Mouse (Mus musculus) MEL (cell line): ENCODE results near the gene Ccdc38. TPM values are rescaled to one million over a fixed set of nuclear protein-coding genes. Genes with fewer than 3 reads are reported as not detected.
"Not testable (repeated sequence)": the region's sequence is repeated elsewhere in the genome, so short reads cannot be mapped to it uniquely, and the experiment has no call there.

Source experiments
- DNase-seq: peaks from one replicate; pipeline ENCODE4 v3.0.0; 2011; ENCODE audit warnings: low read depth, low spot score
- H3K27ac ChIP-seq: 2 replicates; pipeline ENCODE4 v1.5.1; 2012; ENCODE audit warnings: low read depth, mild to moderate bottlenecking, control low read depth, low read length, moderate library complexity; ENCODE audit not compliant: control insufficient read depth
- H3K27me3 ChIP-seq, 2 experiments: fragments of 150-350 bp in 1 of 2; sonication (generic) in 1 of 2; 2 replicates each; pipeline ENCODE4 v1.6.1; 2012; ENCODE audit warnings: low read length in 2 of 2, mild to moderate bottlenecking in 2 of 2, improper control_type of control experiment in 1 of 2, moderate library complexity in 1 of 2; ENCODE audit not compliant: insufficient read depth in 2 of 2, control insufficient read depth in 1 of 2
- H3K36me3 ChIP-seq, 2 experiments: 2 replicates each; pipeline ENCODE4 v1.6.1; 2012 to 2014; ENCODE audit warnings: low read length in 2 of 2, improper control_type of control experiment in 1 of 2, inconsistent platforms in 1 of 2, mild to moderate bottlenecking in 1 of 2; ENCODE audit not compliant: insufficient read depth in 2 of 2, control insufficient read depth in 1 of 2
- H3K4me1 ChIP-seq, 2 experiments: fragments of 150-350 bp in 1 of 2; sonication (generic) in 1 of 2; 2 replicates each; pipeline ENCODE4 v1.6.1; 2012; ENCODE audit warnings: low read length in 2 of 2, improper control_type of control experiment in 1 of 2, mild to moderate bottlenecking in 1 of 2; ENCODE audit not compliant: insufficient read depth in 2 of 2, control insufficient read depth in 1 of 2
- H3K4me3 ChIP-seq, 2 experiments: fragments of 150-350 bp in 1 of 2; sonication (generic) in 1 of 2; 2 replicates each; pipeline ENCODE4 v1.5.1; 2012; ENCODE audit warnings: low read depth in 2 of 2, low read length in 2 of 2, mild to moderate bottlenecking in 2 of 2, moderate library complexity in 2 of 2, control low read depth in 1 of 2, improper control_type of control experiment in 1 of 2; ENCODE audit not compliant: control insufficient read depth in 1 of 2, insufficient read depth in 1 of 2
- H3K79me2 ChIP-seq: 2 replicates; pipeline ENCODE4 v1.6.1; 2012; ENCODE audit warnings: mild to moderate bottlenecking, low read length, moderate library complexity; ENCODE audit not compliant: control insufficient read depth, poor library complexity, insufficient read depth
- H3K9ac ChIP-seq: 2 replicates; pipeline ENCODE4 v1.6.1; 2012; ENCODE audit warnings: low read depth, mild to moderate bottlenecking, control low read depth, low read length, moderate library complexity; ENCODE audit not compliant: control insufficient read depth, poor library complexity, severe bottlenecking
- H3K9me3 ChIP-seq: fragments of 150-350 bp; sonication (generic); replicated peaks from 2 replicates; pipeline ENCODE4 v1.6.1; 2012; ENCODE audit warnings: mild to moderate bottlenecking, low read length, improper control_type of control experiment, moderate library complexity; ENCODE audit not compliant: insufficient read depth
- BHLHE40 ChIP-seq: IDR thresholded peaks from 2 replicates; pipeline ENCODE4 v1.6.1; 2012; ENCODE audit warnings: low read depth, mild to moderate bottlenecking, inconsistent platforms, low read length, improper control_type of control experiment, borderline replicate concordance
- CHD2 ChIP-seq: IDR thresholded peaks from 2 replicates; pipeline ENCODE4 v1.6.1; 2011; ENCODE audit warnings: low read length, improper control_type of control experiment
- CTCF ChIP-seq, 3 experiments: IDR thresholded peaks in 2 of 3; conservative IDR thresholded peaks in 1 of 3; 2 replicates each; pipeline ENCODE4 v1.5.1; 2011 to 2012; ENCODE audit warnings: low read length in 3 of 3, low read depth in 2 of 3, mild to moderate bottlenecking in 2 of 3, improper control_type of control experiment in 1 of 3, inconsistent platforms in 1 of 3, mixed read lengths in 1 of 3, moderate library complexity in 1 of 3; ENCODE audit not compliant: control insufficient read depth in 1 of 3, insufficient read depth in 1 of 3, poor library complexity in 1 of 3, severe bottlenecking in 1 of 3
- ELF1 ChIP-seq: IDR thresholded peaks from 2 replicates; pipeline ENCODE4 v1.6.1; 2014; ENCODE audit warnings: low read depth, mild to moderate bottlenecking, inconsistent platforms, low read length, improper control_type of control experiment, moderate library complexity
- GABPA ChIP-seq: IDR thresholded peaks from 2 replicates; pipeline ENCODE4 v1.6.1; 2012; ENCODE audit warnings: low read depth, mild to moderate bottlenecking, inconsistent platforms, low read length, improper control_type of control experiment, moderate library complexity
- GATA1 ChIP-seq: IDR thresholded peaks from 2 replicates; pipeline ENCODE4 v1.6.1; 2011; ENCODE audit warnings: low read depth, low read length, improper control_type of control experiment
- KAT2A ChIP-seq: conservative IDR thresholded peaks from 2 replicates; pipeline ENCODE4 v1.6.1; 2012; ENCODE audit warnings: low read depth, low read length, improper control_type of control experiment, inconsistent platforms
- MAFK ChIP-seq: IDR thresholded peaks from 2 replicates; pipeline ENCODE4 v1.6.1; 2011; ENCODE audit warnings: low read depth, mild to moderate bottlenecking, low read length, improper control_type of control experiment, borderline replicate concordance
- MAX ChIP-seq: IDR thresholded peaks from 2 replicates; pipeline ENCODE4 v1.6.1; 2011; ENCODE audit warnings: low read length, improper control_type of control experiment
- MXI1 ChIP-seq: IDR thresholded peaks from 2 replicates; pipeline ENCODE4 v1.6.1; 2011; ENCODE audit warnings: mild to moderate bottlenecking, low read depth, low read length, improper control_type of control experiment
- NELFE ChIP-seq: IDR thresholded peaks from 2 replicates; pipeline ENCODE4 v1.6.1; 2011; ENCODE audit warnings: low read depth, low read length, improper control_type of control experiment
- NRF1 ChIP-seq: IDR thresholded peaks from 2 replicates; pipeline ENCODE4 v1.6.1; 2014; ENCODE audit warnings: low read depth, mild to moderate bottlenecking, inconsistent platforms, low read length, improper control_type of control experiment, moderate library complexity; ENCODE audit not compliant: poor library complexity, insufficient read depth, severe bottlenecking
- POLR2A ChIP-seq, 2 experiments: IDR thresholded peaks; 2 replicates each; pipeline ENCODE4 v1.6.1; 2011 to 2012; ENCODE audit warnings: low read length in 2 of 2, mild to moderate bottlenecking in 2 of 2, control low read depth in 1 of 2, improper control_type of control experiment in 1 of 2, low read depth in 1 of 2, moderate library complexity in 1 of 2; ENCODE audit not compliant: control insufficient read depth in 1 of 2, insufficient read depth in 1 of 2, poor library complexity in 1 of 2
- POLR2AphosphoS2 ChIP-seq: IDR thresholded peaks from 2 replicates; pipeline ENCODE4 v1.6.1; 2011; ENCODE audit warnings: low read length, improper control_type of control experiment
- POLR2AphosphoS5 ChIP-seq: IDR thresholded peaks from 2 replicates; pipeline ENCODE4 v1.6.1; 2012; ENCODE audit warnings: low read depth, borderline replicate concordance, mild to moderate bottlenecking, inconsistent platforms, low read length, moderate library complexity, mixed read lengths
- RAD21 ChIP-seq: IDR thresholded peaks from 2 replicates; pipeline ENCODE4 v1.6.1; 2011; ENCODE audit warnings: mild to moderate bottlenecking, low read depth, low read length, improper control_type of control experiment
- RCOR1 ChIP-seq: IDR thresholded peaks from 2 replicates; pipeline ENCODE4 v1.6.1; 2012; ENCODE audit warnings: low read depth, mild to moderate bottlenecking, inconsistent platforms, low read length, improper control_type of control experiment
- SIN3A ChIP-seq: IDR thresholded peaks from 2 replicates; pipeline ENCODE4 v1.6.1; 2012; ENCODE audit warnings: low read length, improper control_type of control experiment, inconsistent platforms
- TBP ChIP-seq: IDR thresholded peaks from 2 replicates; pipeline ENCODE4 v1.8.0; 2011; ENCODE audit warnings: low read depth, low read length, improper control_type of control experiment
- TCF12 ChIP-seq: IDR thresholded peaks from 2 replicates; pipeline ENCODE4 v1.6.1; 2014; ENCODE audit warnings: low read depth, mild to moderate bottlenecking, inconsistent platforms, low read length, improper control_type of control experiment, moderate library complexity
- UBTF ChIP-seq: IDR thresholded peaks from 2 replicates; pipeline ENCODE4 v1.6.1; 2012; ENCODE audit warnings: low read depth, mild to moderate bottlenecking, inconsistent platforms, low read length, improper control_type of control experiment, moderate library complexity, borderline replicate concordance; ENCODE audit not compliant: insufficient read depth
- USF1 ChIP-seq: IDR thresholded peaks from 2 replicates; pipeline ENCODE4 v1.6.1; 2014; ENCODE audit warnings: low read depth, mild to moderate bottlenecking, inconsistent platforms, low read length, improper control_type of control experiment, moderate library complexity
- USF2 ChIP-seq, 2 experiments: IDR thresholded peaks; 2 replicates each; pipeline ENCODE4 v1.6.1; 2011 to 2012; ENCODE audit warnings: improper control_type of control experiment in 2 of 2, low read length in 2 of 2, borderline replicate concordance in 1 of 2, inconsistent platforms in 1 of 2, low read depth in 1 of 2, mild to moderate bottlenecking in 1 of 2; ENCODE audit not compliant: insufficient read depth in 1 of 2
- ZNF384 ChIP-seq: IDR thresholded peaks from 2 replicates; pipeline ENCODE4 v1.6.1; 2012; ENCODE audit warnings: low read depth, mild to moderate bottlenecking, inconsistent platforms, low read length, improper control_type of control experiment
- polyA plus RNA-seq, 2 experiments: library from polyadenylated mRNA; stranded (reverse) in 1 of 2; unstranded in 1 of 2; fragments of >175 nt in 1 of 2; fragments of >200 nt in 1 of 2; gene quantifications; 2 replicates each; pipeline versions ENCODE4 v1.2.1 to v1.2.4; 2012; ENCODE audit warnings: low replicate concordance in 2 of 2, low read depth in 1 of 2; ENCODE audit not compliant: insufficient read length in 2 of 2, insufficient read depth in 1 of 2, missing spikeins in 1 of 2
- total RNA-seq: library from RNA; depleted of rRNA; stranded (reverse); fragments of 300-350 nt; gene quantifications from 2 replicates; pipeline ENCODE4 v1.2.3, GENCODE M21; 2012

The Ccdc38 gene
- total and polyA plus RNA-seq, 3 experiments: 0.22 TPM; not detected in 2

GRCm38 (mm10) chr10:93557971-93558370 is 17.5 kb downstream of the Ccdc38 start:
- H3K4me3 ChIP-seq, H3K36me3 ChIP-seq, H3K4me1 ChIP-seq, H3K27me3 ChIP-seq, H3K9me3 ChIP-seq, H3K27ac ChIP-seq, H3K9ac ChIP-seq, DNase-seq, H3K79me2 ChIP-seq: not testable (repeated sequence)
- peak in 1 of 3 experiments; percentile 4; a peak in 1 of 6 replicates for TF ChIP-seq CTCF (IDR thresholded peaks at IDR 0.05 in 2 of 3, conservative IDR thresholded peaks at IDR 0.05 in 1 of 3; ENCODE audit: control insufficient read depth in 1 of 3, insufficient read depth in 1 of 3, low read depth in 2 of 3, low read length in 3 of 3, poor library complexity in 1 of 3, severe bottlenecking in 1 of 3)
- peak; percentile 80 for TF ChIP-seq ZNF384

GRCm38 (mm10) chr10:93559786-93560185 is 19.4 kb downstream of the Ccdc38 start:
- TF ChIP-seq TCF12 (no peak), GABPA (no peak), TBP (no peak), UBTF (no peak), KAT2A (no peak), NRF1 (no peak), POLR2AphosphoS5 (no peak), ZNF384 (no peak), CTCF (IDR thresholded peaks at IDR 0.05 in 2 of 3, conservative IDR thresholded peaks at IDR 0.05 in 1 of 3; ENCODE audit: control insufficient read depth in 1 of 3, insufficient read depth in 1 of 3, low read depth in 2 of 3, low read length in 3 of 3, poor library complexity in 1 of 3, severe bottlenecking in 1 of 3) (no peak), POLR2AphosphoS2 (no peak), NELFE (no peak), RAD21 (no peak)
- DNase-seq: no peak
- Histone ChIP-seq H3K27ac (no peak overlapping the region), H3K36me3 (no peaks in the 10 kb centered on the region), H3K9me3 (no peaks in the 10 kb centered on the region), H3K79me2 (no peaks in the 10 kb centered on the region), H3K9ac (no peak overlapping the region), H3K27me3 (no peaks in the 10 kb centered on the region; a peak in 4 of 4 replicates), H3K4me3 (no peak overlapping the region), H3K4me1 (no peaks in the 10 kb centered on the region)

- no peak overlapping the region for H3K27ac ChIP-seq
- TF ChIP-seq USF1: no peak
- no peak for TF ChIP-seq GABPA
- no peak for TF ChIP-seq TCF12
- no peak for TF ChIP-seq NRF1
- no peak for TF ChIP-seq ELF1
- no peak for TF ChIP-seq POLR2AphosphoS2
- TF ChIP-seq GATA1: no peak
- TF ChIP-seq BHLHE40: no peak
- no peak for TF ChIP-seq RCOR1
- TF ChIP-seq MAFK: no peak
- no peak for TF ChIP-seq CHD2
- no peak for TF ChIP-seq POLR2A (IDR thresholded peaks at IDR 0.05; ENCODE audit: control insufficient read depth in 1 of 2, insufficient read depth in 1 of 2, low read depth in 1 of 2, low read length in 2 of 2, poor library complexity in 1 of 2)
- TF ChIP-seq USF2 (IDR thresholded peaks at IDR 0.05; ENCODE audit: borderline replicate concordance in 1 of 2, insufficient read depth in 1 of 2, low read depth in 1 of 2, low read length in 2 of 2): no peak
- TF ChIP-seq MXI1: no peak
- TF ChIP-seq SIN3A: no peak
- TF ChIP-seq UBTF: no peak
- TF ChIP-seq MAX: no peak
Observed at GRCm38 (mm10) chr10:93564518-93565090, 24.2 kb downstream of the Ccdc38 start.

More at GRCm38 (mm10) chr10:93564518-93565090, 24.2 kb downstream of the Ccdc38 start:
- no peak overlapping the region for H3K9ac ChIP-seq
- H3K27me3 ChIP-seq: peaks cover 0 to 1% of the 10 kb centered on the region in 2 experiments
- no peaks in the 10 kb centered on the region for H3K9me3 ChIP-seq
- no peaks in the 10 kb centered on the region for H3K79me2 ChIP-seq
- peak; percentile 20 for DNase-seq
- H3K4me3 ChIP-seq: no peak overlapping the region
- no peaks in the 10 kb centered on the region for H3K36me3 ChIP-seq
- H3K4me1 ChIP-seq: no peaks in the 10 kb centered on the region
